In genomic region chr3:101804971-101805561, GRCm38 (mm10) we compare ENCODE assay signal across 15 mouse cellular contexts. TPM values are rescaled to one million over a fixed set of nuclear protein-coding genes. Genes with fewer than 3 reads are reported as not detected.
DNase-seq lines count a peak whose midpoint lies in the region; ATAC-seq lines count a peak whose summit lies in the region.
"Had no signal": no experiment of that assay in that cellular context is flagged by ENCODE, and none has a peak within 500 bp of the region (broad histone marks: within the 10 kb centered on the region; RNA-seq: fewer than 3 reads in every experiment).

No protein-coding gene starts in this region.

- no peak overlapping the region for H3K4me3 ChIP-seq in heart, embryonic 13.5 days
- no peak overlapping the region for H3K4me3 ChIP-seq in kidney, embryonic 16.5 days (ENCODE audit: low read length)
- H3K4me3 ChIP-seq in intestine, embryonic 14.5 days (ENCODE audit: low read depth, low read length): no peak overlapping the region
- H3K4me3 ChIP-seq: midbrain, embryonic 15.5 days; neural tube, embryonic 12.5 days had no signal

- peak overlapping the region; percentile 99 for H3K27ac ChIP-seq in heart, embryonic 13.5 days (replicated peaks)
- peak overlapping the region; percentile 77 for H3K27ac ChIP-seq in kidney, embryonic 16.5 days (ENCODE audit: low read length)
- H3K27ac ChIP-seq in intestine, embryonic 14.5 days (ENCODE audit: low read depth): peak overlapping the region; percentile 43; the same call in 1 of the 2 replicates
- H3K27ac ChIP-seq: liver, embryonic 14.5 days; midbrain, embryonic 15.5 days; neural tube, embryonic 12.5 days had no signal

- no peaks in the 10 kb centered on the region for H3K27me3 ChIP-seq in heart, embryonic 13.5 days (replicated peaks)
- H3K27me3 ChIP-seq in kidney, embryonic 16.5 days (ENCODE audit: insufficient read depth, low read length): no peaks in the 10 kb centered on the region
- no peaks in the 10 kb centered on the region for H3K27me3 ChIP-seq in intestine, embryonic 14.5 days (replicated peaks; ENCODE audit: control insufficient read depth, insufficient read depth, low read length)
- H3K27me3 ChIP-seq: CH12.LX; midbrain, embryonic 15.5 days; neural tube, embryonic 12.5 days had no signal

- ATAC-seq in heart, embryonic 13.5 days (ENCODE audit: extremely low read depth, insufficient number of reproducible peaks, low FRiP score, low TSS enrichment): no peak
- ATAC-seq in kidney, embryonic 16.5 days (ENCODE audit: low FRiP score, low TSS enrichment): no peak; the same call in 1 of the 2 replicates
- ATAC-seq in intestine, embryonic 14.5 days (replicated peaks; ENCODE audit: low FRiP score, low TSS enrichment, low read depth): no peak

- H3K9ac ChIP-seq in heart, embryonic 13.5 days: peak overlapping the region; percentile 69
- no peak overlapping the region; the same call in 1 of the 2 replicates for H3K9ac ChIP-seq in kidney, embryonic 16.5 days (replicated peaks; ENCODE audit: low read length)
- H3K9ac ChIP-seq in intestine, embryonic 14.5 days (ENCODE audit: low read length): no peak overlapping the region
- H3K9ac ChIP-seq: liver, embryonic 14.5 days; midbrain, embryonic 15.5 days; neural tube, embryonic 12.5 days had no signal

- intact Hi-C loops in heart, postnatal 14 days (cut with DNase I): no loop called here
- intact Hi-C loops in left cerebral cortex, postnatal 25 days (cut with DNase I): no loop called here

- no peak for DNase-seq in heart, postnatal 14 days
- no peak for DNase-seq in kidney, postnatal 10 days
- peak; percentile 34 for DNase-seq in ZHBTc4 (ENCODE audit: low read depth, low spot score)
- no peak for DNase-seq in intestine, embryonic 14.5 days (ENCODE audit: low spot score)
- DNase-seq in left cerebral cortex, postnatal 25 days (ENCODE audit: low spot score in 2 of 2): no peak
- DNase-seq: gastrocnemius, postnatal 36 days; lung, postnatal 4 days; thymus, postnatal 25 days had no signal

- no peaks in the 10 kb centered on the region for H3K9me3 ChIP-seq in heart, embryonic 13.5 days
- no peaks in the 10 kb centered on the region for H3K9me3 ChIP-seq in kidney, embryonic 16.5 days (ENCODE audit: low read length)
- no peaks in the 10 kb centered on the region for H3K9me3 ChIP-seq in intestine, embryonic 14.5 days (ENCODE audit: control insufficient read depth, low read length)
- H3K9me3 ChIP-seq: midbrain, embryonic 15.5 days; neural tube, embryonic 12.5 days had no signal

- 59% methylated on average over 11 of the region's 11 CpGs for WGBS in heart, embryonic 13.5 days
- 31% methylated on average over 11 of the region's 11 CpGs for WGBS in kidney, embryonic 16.5 days
- WGBS in intestine, embryonic 14.5 days: 61% methylated on average over 11 of the region's 11 CpGs

- peaks cover 76% of the 10 kb centered on the region for H3K4me1 ChIP-seq in heart, embryonic 13.5 days
- H3K4me1 ChIP-seq in kidney, embryonic 16.5 days (ENCODE audit: insufficient read depth, low read length): peaks cover 54% of the 10 kb centered on the region
- H3K4me1 ChIP-seq in intestine, embryonic 14.5 days (replicated peaks; ENCODE audit: control insufficient read depth, insufficient read depth, low read length): peaks cover 12% of the 10 kb centered on the region

- H3K36me3 ChIP-seq in heart, embryonic 13.5 days: no peaks in the 10 kb centered on the region
- H3K36me3 ChIP-seq in kidney, embryonic 16.5 days (ENCODE audit: insufficient read depth, low read length): no peaks in the 10 kb centered on the region
- no peaks in the 10 kb centered on the region for H3K36me3 ChIP-seq in intestine, embryonic 14.5 days (ENCODE audit: control insufficient read depth, insufficient read depth, low read length)
- H3K36me3 ChIP-seq: midbrain, embryonic 15.5 days; neural tube, embryonic 12.5 days had no signal

- peak overlapping the region; percentile 49 for H3K4me2 ChIP-seq in heart, embryonic 13.5 days
- H3K4me2 ChIP-seq in kidney, embryonic 16.5 days (replicated peaks; ENCODE audit: low read depth, low read length): peak overlapping the region; percentile 24
- no peak overlapping the region for H3K4me2 ChIP-seq in intestine, embryonic 14.5 days (ENCODE audit: low read length)
- H3K4me2 ChIP-seq: midbrain, embryonic 15.5 days; neural tube, embryonic 12.5 days had no signal

RNA-seq across cellular contexts. Expression of gene Mab21l3, which starts 43.7 kb away (rescaled TPM):
- 0.28 and 0.55 TPM in 2 replicates for polyA plus RNA-seq in heart, embryonic 13.5 days (2015; fragmentation: Nextera tagmentation; extraction: Ambion mirVana)
- not detected for total RNA-seq in heart, postnatal 14 days (2021)
- polyA plus RNA-seq in kidney, embryonic 16.5 days (2015; fragmentation: Nextera tagmentation; extraction: Ambion mirVana): 0.78 and 1.0 TPM in 2 replicates
- polyA plus RNA-seq in intestine, embryonic 14.5 days (2014; fragmentation: Nextera tagmentation; extraction: Ambion mirVana): 3.2 TPM in 2 replicates
- under 1 TPM; 0.44 to 0.50 TPM for total RNA-seq in left cerebral cortex, postnatal 25 days (2021)
- total RNA-seq: gastrocnemius, postnatal 36 days; left cerebral cortex, postnatal 10 days had no signal

Comparison
In these comparisons a context has a peak if more than half of its experiments do, and no peak if none do; other contexts are left out.
1. H3K27ac ChIP-seq: peak in every context shown above with its lines; median percentile 99 in heart, embryonic 13.5 days; 77 in kidney, embryonic 16.5 days; 43 in intestine, embryonic 14.5 days.